Mouse (Mus musculus): ENCODE measurements at regions not wholly inside any gene's neighbourhood (a gene's known extent, or its start where the extent isn't known, plus 50 kb on each side); places are given as distances from the start of the nearest gene placed in this dataset.

DNA sequence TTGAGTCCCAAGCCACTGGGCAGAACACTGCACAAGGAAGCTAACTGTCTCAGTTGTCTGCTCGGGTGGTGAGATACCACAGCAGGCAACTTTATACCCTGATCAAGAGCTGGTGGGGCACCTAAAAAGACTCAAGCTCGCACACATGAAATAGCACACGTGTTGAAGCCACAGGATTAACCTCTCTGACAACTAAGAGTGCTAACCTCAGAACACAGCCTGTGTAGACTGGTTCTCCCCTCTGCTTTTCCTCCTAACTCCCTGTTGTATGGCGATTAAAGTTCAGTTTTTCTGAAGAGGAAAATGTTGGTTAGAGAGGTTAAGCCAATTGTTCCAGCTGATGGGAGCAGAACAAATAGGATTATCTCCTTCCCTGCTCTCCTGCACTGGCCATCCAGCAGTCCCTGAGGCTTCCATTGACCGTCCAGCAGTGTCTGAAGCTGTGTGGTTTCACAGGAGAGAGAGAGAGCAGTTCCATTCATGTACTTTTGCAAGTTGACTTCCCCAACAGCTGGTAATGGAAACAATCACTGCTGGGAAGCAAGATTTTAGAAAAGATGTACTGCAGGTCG is 239.6 kb upstream of the Kif2a start:
- H3K9ac ChIP-seq, result no peak overlapping the region
- no peak for ATAC-seq (replicated peaks; ENCODE audit: insufficient number of reproducible peaks, insufficient read depth, low FRiP score, low read depth)

GRCm38 (mm10) chr13:107260274-107260673 is 238.3 kb upstream of the Kif2a start:
- no peaks in the 10 kb centered on the region for H3K27me3 ChIP-seq
- H3K36me3 ChIP-seq, result no peaks in the 10 kb centered on the region
- H3K4me1 ChIP-seq (replicated peaks), result no peaks in the 10 kb centered on the region
- whole genome bisulfite sequencing, result 71% methylated on average over 4 of the region's 4 CpGs
- no peaks in the 10 kb centered on the region for H3K9me3 ChIP-seq (replicated peaks)
- ATAC-seq (replicated peaks; ENCODE audit: insufficient number of reproducible peaks, insufficient read depth, low FRiP score, low read depth), result no peak
- no peak overlapping the region for H3K9ac ChIP-seq
- no peak overlapping the region for H3K27ac ChIP-seq
- no peak overlapping the region for H3K4me3 ChIP-seq
- no peak overlapping the region for H3K4me2 ChIP-seq

More for the DNA sequence above, 239.6 kb upstream of the Kif2a start:
- WGBS, result 69% methylated on average over 6 of the region's 6 CpGs
- Histone ChIP-seq H3K27ac (no peak overlapping the region), H3K4me2 (no peak overlapping the region), H3K4me1 (replicated peaks) (no peaks in the 10 kb centered on the region), H3K27me3 (no peaks in the 10 kb centered on the region), H3K4me3 (no peak overlapping the region), H3K9me3 (replicated peaks) (no peaks in the 10 kb centered on the region), H3K36me3 (no peaks in the 10 kb centered on the region)

DNA sequence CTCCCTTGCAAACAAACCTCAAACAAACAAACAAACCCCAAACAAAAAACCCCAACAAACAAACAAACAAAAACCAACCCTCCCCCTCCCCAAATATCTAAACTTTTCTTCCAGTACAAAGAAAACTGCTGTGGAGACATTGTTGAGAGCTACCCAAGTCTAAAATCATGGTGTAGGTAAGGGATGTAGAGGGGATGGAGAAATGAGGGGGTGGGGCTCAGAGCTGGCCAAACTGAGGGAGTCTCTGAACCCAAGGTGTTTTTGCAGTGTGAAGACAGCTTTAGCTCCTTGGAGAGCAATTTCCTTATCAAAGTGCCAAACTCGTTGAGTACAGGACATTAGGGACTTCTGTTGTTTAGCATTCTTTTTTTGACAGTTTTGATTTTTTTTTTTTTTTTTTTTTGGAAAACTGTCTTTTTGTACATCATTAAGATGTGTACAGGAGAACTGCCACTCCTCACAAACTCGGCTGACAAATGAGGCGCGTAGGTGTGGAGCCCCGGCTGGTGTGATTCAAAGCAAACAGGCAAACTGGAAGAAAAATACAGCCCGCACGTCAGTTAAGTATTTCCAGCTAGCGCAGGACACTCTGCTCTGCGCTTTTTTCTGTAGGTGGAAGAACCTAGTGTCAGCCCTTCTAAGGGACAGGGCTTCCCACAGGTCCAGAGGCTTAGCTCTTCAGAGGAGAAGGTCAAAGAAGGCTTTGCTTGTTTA is 226.0 kb upstream of the Kif2a start:
- H3K27ac ChIP-seq, result no peak overlapping the region
- H3K4me2 ChIP-seq, result no peak overlapping the region
- H3K36me3 ChIP-seq, result no peaks in the 10 kb centered on the region
- no peaks in the 10 kb centered on the region for H3K4me1 ChIP-seq (replicated peaks)
- no peaks in the 10 kb centered on the region for H3K9me3 ChIP-seq (replicated peaks)
- ATAC-seq (replicated peaks; ENCODE audit: insufficient number of reproducible peaks, insufficient read depth, low FRiP score, low read depth), result no peak
- H3K9ac ChIP-seq, result no peak overlapping the region
- peaks cover 4% of the 10 kb centered on the region; the same call in 1 of the 2 replicates for H3K27me3 ChIP-seq
- 29% methylated on average over 9 of the region's 9 CpGs for WGBS
- no peak overlapping the region for H3K4me3 ChIP-seq

- no peaks in the 10 kb centered on the region for H3K4me1 ChIP-seq (replicated peaks)
- H3K27ac ChIP-seq, result no peak overlapping the region
- H3K36me3 ChIP-seq, result no peaks in the 10 kb centered on the region
- no peak overlapping the region for H3K9ac ChIP-seq
- 34% methylated on average over 17 of the region's 17 CpGs for WGBS
- peak overlapping the region; percentile 41 for H3K4me2 ChIP-seq
- H3K4me3 ChIP-seq, result 0 out of 2 replicates have a peak overlapping the region, but pooled peaks have one; percentile 10
- ATAC-seq (replicated peaks; ENCODE audit: insufficient number of reproducible peaks, insufficient read depth, low FRiP score, low read depth), result no peak
- no peaks in the 10 kb centered on the region for H3K9me3 ChIP-seq (replicated peaks)
- H3K27me3 ChIP-seq, result peaks cover 4% of the 10 kb centered on the region; the same call in 1 of the 2 replicates
Measured at GRCm38 (mm10) chr13:107246956-107247751, 225.2 kb upstream of the Kif2a start.

- Histone ChIP-seq H3K9me3 (replicated peaks) (0 out of 2 replicates have a peak, but pooled peaks cover 3% of the 10 kb centered on the region), H3K27me3 (peaks cover 4% of the 10 kb centered on the region; the same call in 1 of the 2 replicates), H3K9ac (no peak overlapping the region), H3K4me3 (no peak overlapping the region), H3K36me3 (no peaks in the 10 kb centered on the region), H3K4me2 (no peak overlapping the region), H3K27ac (no peak overlapping the region), H3K4me1 (replicated peaks) (no peaks in the 10 kb centered on the region)
- no peak for ATAC-seq (replicated peaks; ENCODE audit: insufficient number of reproducible peaks, insufficient read depth, low FRiP score, low read depth)
- 50% methylated on average over 3 of the region's 3 CpGs for WGBS
Measured at GRCm38 (mm10) chr13:107244173-107244572, 222.2 kb upstream of the Kif2a start.

DNA sequence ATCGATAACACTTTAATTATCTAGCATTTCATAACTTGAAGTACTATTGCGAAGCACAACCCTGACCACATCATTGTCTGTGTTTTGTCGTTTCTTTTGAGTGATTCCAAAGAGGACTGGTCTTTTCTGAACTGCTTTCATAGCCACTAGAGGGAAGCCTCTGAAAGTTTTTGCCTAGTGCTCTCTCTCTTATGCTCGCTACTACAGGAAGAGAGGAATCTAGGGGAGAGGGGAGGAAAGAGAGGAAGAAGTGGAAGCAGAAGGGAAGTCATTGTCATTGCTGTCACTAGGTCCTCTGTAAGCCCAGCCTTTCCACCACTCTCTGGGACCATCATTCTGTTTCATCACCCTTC is 217.1 kb upstream of the Kif2a start:
- H3K27ac ChIP-seq, result no peak overlapping the region
- WGBS, result 41% methylated on average over 4 of the region's 4 CpGs

GRCm38 (mm10) chr13:107238364-107239034 is 216.6 kb upstream of the Kif2a start:
- no peak overlapping the region for H3K4me3 ChIP-seq
- no peak overlapping the region for H3K9ac ChIP-seq
- ATAC-seq (replicated peaks; ENCODE audit: insufficient number of reproducible peaks, insufficient read depth, low FRiP score, low read depth), result no peak
- 46% methylated on average over 9 of the region's 9 CpGs for WGBS
- H3K27me3 ChIP-seq, result no peaks in the 10 kb centered on the region
- no peaks in the 10 kb centered on the region for H3K4me1 ChIP-seq (replicated peaks)
- H3K27ac ChIP-seq, result no peak overlapping the region
- H3K4me2 ChIP-seq, result no peak overlapping the region
- 0 out of 2 replicates have a peak, but pooled peaks cover 3% of the 10 kb centered on the region for H3K9me3 ChIP-seq (replicated peaks)
- no peaks in the 10 kb centered on the region for H3K36me3 ChIP-seq

More for the DNA sequence above, 217.1 kb upstream of the Kif2a start:
- Histone ChIP-seq H3K27me3 (no peaks in the 10 kb centered on the region), H3K4me2 (no peak overlapping the region), H3K36me3 (no peaks in the 10 kb centered on the region), H3K9ac (no peak overlapping the region), H3K4me1 (replicated peaks) (no peaks in the 10 kb centered on the region), H3K9me3 (replicated peaks) (0 out of 2 replicates have a peak, but pooled peaks cover 3% of the 10 kb centered on the region), H3K4me3 (no peak overlapping the region)
- ATAC-seq (replicated peaks; ENCODE audit: insufficient number of reproducible peaks, insufficient read depth, low FRiP score, low read depth), result no peak

DNA sequence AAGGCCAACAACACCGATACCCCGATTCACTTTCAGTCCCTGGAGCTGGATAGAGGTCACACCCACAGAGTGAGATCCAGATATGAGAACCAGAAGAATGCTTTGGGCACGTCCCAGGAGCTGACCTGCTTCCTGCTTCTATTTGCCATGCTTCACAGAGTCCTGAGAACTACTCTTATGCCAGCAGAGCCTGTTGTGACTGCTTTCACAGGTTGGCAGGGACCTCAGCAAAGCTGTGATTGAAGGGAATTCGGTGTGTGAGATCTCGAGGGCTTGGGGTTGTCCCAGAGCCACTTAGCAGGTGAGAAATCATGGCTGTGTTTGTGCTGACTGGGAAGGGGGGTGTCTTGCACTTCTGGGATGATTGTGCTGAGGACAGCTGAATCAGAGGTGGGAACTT is 197.5 kb upstream of the Kif2a start:
- H3K4me3 ChIP-seq, result no peak overlapping the region
- no peak for ATAC-seq (replicated peaks; ENCODE audit: insufficient number of reproducible peaks, insufficient read depth, low FRiP score, low read depth)
- no peak overlapping the region for H3K4me2 ChIP-seq
- H3K9ac ChIP-seq, result no peak overlapping the region
- H3K4me1 ChIP-seq (replicated peaks), result no peaks in the 10 kb centered on the region
- H3K36me3 ChIP-seq, result no peaks in the 10 kb centered on the region
- no peak overlapping the region for H3K27ac ChIP-seq
- H3K27me3 ChIP-seq, result no peaks in the 10 kb centered on the region
- H3K9me3 ChIP-seq (replicated peaks), result no peaks in the 10 kb centered on the region
- 41% methylated on average over 5 of the region's 5 CpGs for WGBS

DNA sequence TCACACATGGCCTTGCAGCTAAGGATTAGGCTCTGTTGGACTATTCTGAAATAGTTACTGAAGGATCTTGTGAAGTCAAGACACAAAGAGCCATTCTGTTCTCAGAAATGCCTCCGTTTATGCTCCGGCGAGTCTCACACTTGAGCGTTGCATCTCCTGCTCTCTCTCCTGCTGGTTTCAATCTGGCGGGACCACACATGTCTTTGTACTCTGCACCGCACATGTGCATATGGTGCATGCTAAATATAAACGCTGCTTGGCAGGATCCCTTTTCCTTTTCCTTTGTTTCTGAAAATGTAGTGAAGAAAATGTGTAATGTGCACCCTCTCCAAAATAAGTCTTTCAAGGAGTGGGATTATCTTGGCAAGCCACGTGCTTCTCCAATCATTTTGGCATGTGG is 196.4 kb upstream of the Kif2a start:
- Histone ChIP-seq H3K4me1 (replicated peaks) (no peaks in the 10 kb centered on the region), H3K4me3 (no peak overlapping the region), H3K27me3 (no peaks in the 10 kb centered on the region), H3K27ac (no peak overlapping the region), H3K4me2 (no peak overlapping the region), H3K9ac (no peak overlapping the region), H3K36me3 (no peaks in the 10 kb centered on the region), H3K9me3 (replicated peaks) (no peaks in the 10 kb centered on the region)
- ATAC-seq (replicated peaks; ENCODE audit: insufficient number of reproducible peaks, insufficient read depth, low FRiP score, low read depth), result no peak
- WGBS, result 81% methylated on average over 8 of the region's 8 CpGs

- Histone ChIP-seq H3K27me3 (no peaks in the 10 kb centered on the region), H3K4me2 (no peak overlapping the region), H3K4me3 (no peak overlapping the region), H3K9ac (no peak overlapping the region), H3K27ac (no peak overlapping the region), H3K4me1 (replicated peaks) (no peaks in the 10 kb centered on the region), H3K36me3 (no peaks in the 10 kb centered on the region), H3K9me3 (replicated peaks) (no peaks in the 10 kb centered on the region)
- 64% methylated on average over 6 of the region's 6 CpGs for WGBS
- no peak for ATAC-seq (replicated peaks; ENCODE audit: insufficient number of reproducible peaks, insufficient read depth, low FRiP score, low read depth)
Measured at GRCm38 (mm10) chr13:107217825-107218224, 195.9 kb upstream of the Kif2a start.

DNA sequence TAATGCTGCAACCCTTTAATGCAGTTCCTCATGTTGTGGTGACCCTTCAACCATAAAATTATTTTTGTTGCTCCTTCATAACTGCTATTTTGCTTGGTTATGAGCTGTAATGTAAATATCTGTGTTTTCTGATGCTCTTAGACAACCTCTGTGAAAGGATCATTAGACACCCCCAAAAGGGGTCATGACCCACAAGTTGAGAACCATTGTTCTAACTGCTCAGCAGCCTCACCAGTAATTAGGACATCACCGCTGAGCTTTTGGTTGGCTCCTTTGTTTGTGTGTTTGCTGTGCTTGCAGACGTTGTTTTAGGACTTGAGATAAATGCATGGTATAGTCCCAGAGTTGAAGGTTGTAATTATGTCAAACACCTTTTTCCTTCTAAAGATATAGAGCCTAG is 191.4 kb upstream of the Kif2a start:
- WGBS, result 60% methylated on average over 2 of the region's 2 CpGs
- Histone ChIP-seq H3K4me2 (no peak overlapping the region), H3K4me1 (replicated peaks) (no peaks in the 10 kb centered on the region), H3K36me3 (no peaks in the 10 kb centered on the region), H3K9me3 (replicated peaks) (no peaks in the 10 kb centered on the region), H3K4me3 (no peak overlapping the region), H3K9ac (no peak overlapping the region), H3K27me3 (no peaks in the 10 kb centered on the region), H3K27ac (no peak overlapping the region)
- ATAC-seq (replicated peaks; ENCODE audit: insufficient number of reproducible peaks, insufficient read depth, low FRiP score, low read depth), result no peak
